Mouse (Mus musculus) lung, embryonic 16.5 days (tissue): ENCODE results near the gene Aplp1. TPM values are rescaled to one million over a fixed set of nuclear protein-coding genes. Genes with fewer than 3 reads are reported as not detected.
A peak's percentile ranks its signal among the peaks of the same experiment; 100 is the strongest.
"Not testable (repeated sequence)": the region's sequence is repeated elsewhere in the genome, so short reads cannot be mapped to it uniquely, and the experiment has no call there.

Experiments used
- ATAC-seq: fragments of 200-750 bp; cut with Nextera tagmentation; 2 replicates; pipeline ENCODE4 v1.8.0; 2017; ENCODE audit warnings: low read depth, mild to moderate bottlenecking, moderate library complexity
- H3K27ac ChIP-seq: fragments of 300-500 bp; sonication (generic); 2 replicates; pipeline ENCODE4 v1.5.1; 2014; ENCODE audit warnings: mild to moderate bottlenecking, control low read depth, low read length
- H3K27me3 ChIP-seq: fragments of 300-500 bp; sonication (generic); 2 replicates; pipeline ENCODE4 v1.6.1; 2014; ENCODE audit warnings: low read depth, low read length, mixed read lengths; ENCODE audit not compliant: control insufficient read depth, insufficient read depth
- H3K36me3 ChIP-seq: fragments of 300-500 bp; sonication (generic); 2 replicates; pipeline ENCODE4 v1.6.1; 2014; ENCODE audit warnings: low read length; ENCODE audit not compliant: control insufficient read depth, insufficient read depth
- H3K4me1 ChIP-seq: fragments of 300-500 bp; sonication (generic); replicated peaks from 2 replicates; pipeline ENCODE4 v1.6.1; 2014; ENCODE audit warnings: low read length, mixed read lengths; ENCODE audit not compliant: control insufficient read depth, insufficient read depth
- H3K4me2 ChIP-seq: fragments of 300-500 bp; sonication (generic); 2 replicates; pipeline ENCODE4 v1.6.1; 2014; ENCODE audit warnings: low read depth, low read length, control low read depth
- H3K4me3 ChIP-seq: fragments of 300-500 bp; sonication (generic); 2 replicates; pipeline ENCODE4 v1.5.1; 2014; ENCODE audit warnings: mild to moderate bottlenecking, low read length, control low read depth
- H3K9ac ChIP-seq: fragments of 300-500 bp; sonication (generic); 2 replicates; pipeline ENCODE4 v1.6.1; 2014; ENCODE audit warnings: low read length, control low read depth
- H3K9me3 ChIP-seq: fragments of 300-500 bp; sonication (generic); 2 replicates; pipeline ENCODE4 v1.6.1; 2016; ENCODE audit warnings: low read length; ENCODE audit not compliant: control insufficient read depth
- whole genome bisulfite sequencing: fragments of 180-500 bp; shearing (Covaris S2); extraction: QIAGEN DNeasy Blood & Tissue Kit; methylation state at CpG from one replicate; pipeline ENCODE4 v1.1.7; 2014; 5-methylcytosine and 5-hydroxymethylcytosine counted together
- polyA plus RNA-seq: library from polyadenylated mRNA; unstranded; fragments of >200 nt; fragmentation: Nextera tagmentation; extraction: Ambion mirVana; gene quantifications from 2 replicates; pipeline ENCODE4 v1.2.1, GENCODE M21; 2015

Gene Aplp1
- 20.4 and 22.3 TPM in 2 replicates for polyA plus RNA-seq

DNA sequence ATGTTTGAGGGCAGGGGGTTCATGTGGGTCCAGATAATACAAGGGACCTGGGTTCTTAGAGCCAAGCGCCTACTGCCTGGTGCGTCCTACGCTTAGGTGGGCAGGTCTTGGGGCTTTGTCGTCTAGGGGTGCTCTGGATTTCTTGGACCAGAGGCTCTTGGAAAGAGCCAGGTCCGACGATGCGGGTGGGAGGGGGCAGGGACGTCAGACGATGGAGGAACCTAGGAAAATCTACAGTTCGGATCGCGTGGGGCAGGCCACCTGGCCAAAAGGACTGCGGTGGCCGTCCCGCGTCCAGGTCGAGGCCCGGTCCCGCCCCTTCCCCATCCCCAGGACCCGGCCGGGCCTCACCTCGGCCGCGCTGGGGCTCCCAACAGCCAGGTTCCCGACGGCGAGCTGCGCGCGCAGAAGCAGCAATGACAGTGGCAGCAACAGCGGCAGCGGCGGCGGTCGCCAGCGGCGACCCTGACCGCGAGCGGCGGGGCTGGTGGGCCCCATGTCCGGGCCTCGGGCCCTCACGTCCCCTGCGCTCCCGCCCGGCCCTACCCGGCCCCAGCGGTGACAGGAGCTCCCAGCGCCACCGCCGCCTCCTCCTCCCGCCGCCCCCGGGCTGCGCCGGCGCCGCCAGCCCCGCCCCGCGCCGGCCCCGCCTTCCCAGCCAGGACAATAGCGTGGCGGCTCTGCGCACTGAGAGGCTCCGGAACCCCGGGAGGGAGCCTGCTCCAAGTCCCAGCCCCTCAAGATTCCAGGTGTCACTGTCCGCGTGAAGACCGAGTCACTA, at the start of gene Aplp1:
Gene Aplp1, minus strand, starts transcription at position 565 of the 781 bp plus-strand sequence.
- Histone ChIP-seq H3K4me1 (peaks cover 15% of the 10 kb centered on the region), H3K4me2 (peak within 1 kb of the TSS; percentile 92), H3K27me3 (0 out of 2 replicates have a peak, but pooled peaks cover 9% of the 10 kb centered on the region), H3K27ac (no peak within 1 kb of the TSS), H3K4me3 (peak within 1 kb of the TSS; percentile 70), H3K9ac (peak within 1 kb of the TSS; percentile 69), H3K9me3 (peaks cover 4% of the 10 kb centered on the region; the same call in 1 of the 2 replicates), H3K36me3 (no peaks in the 10 kb centered on the region)
- peak; percentile 85 for ATAC-seq
- under 1% methylated on average over 49 of the region's 72 CpGs for WGBS

DNA sequence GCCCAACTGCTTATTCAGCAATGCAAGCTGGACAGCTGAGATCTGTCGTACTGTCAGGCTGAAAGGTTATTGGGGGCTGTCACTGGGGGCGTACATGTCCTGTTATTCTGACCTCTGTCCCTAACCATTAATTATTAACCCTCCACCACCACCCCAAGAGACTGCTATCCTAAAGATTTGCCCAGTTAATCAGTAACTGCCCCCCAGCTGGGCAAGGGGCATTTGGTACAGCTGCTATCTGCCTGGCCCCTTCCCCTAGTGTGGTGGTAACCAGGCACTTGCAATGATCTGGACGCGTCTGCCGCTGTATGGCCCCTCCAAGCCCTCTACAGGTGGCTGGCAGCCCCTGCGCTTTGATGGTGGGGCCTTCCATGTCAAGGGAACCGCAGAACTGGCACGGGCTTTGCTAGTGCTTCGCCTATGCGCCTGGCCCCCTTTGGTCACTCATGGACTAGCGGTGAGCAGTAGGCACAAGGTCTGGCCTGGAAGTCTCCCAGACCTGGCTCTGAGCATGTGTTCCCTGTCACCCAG, 48.1 kb upstream of the Aplp1 start, which contains the start of gene Prodh2:
Gene Prodh2, plus strand, starts transcription at position 222 of the 531 bp plus-strand sequence.
- no peaks in the 10 kb centered on the region for H3K9me3 ChIP-seq
- no peak within 1 kb of the TSS for H3K4me2 ChIP-seq
- WGBS: 47% methylated on average over 11 of the region's 11 CpGs
- no peak for ATAC-seq
- H3K36me3 ChIP-seq: no peaks in the 10 kb centered on the region
- H3K9ac ChIP-seq: no peak within 1 kb of the TSS
- H3K4me3 ChIP-seq: no peak within 1 kb of the TSS
- H3K27me3 ChIP-seq: no peaks in the 10 kb centered on the region
- H3K4me1 ChIP-seq: no peaks in the 10 kb centered on the region
- no peak within 1 kb of the TSS for H3K27ac ChIP-seq

DNA sequence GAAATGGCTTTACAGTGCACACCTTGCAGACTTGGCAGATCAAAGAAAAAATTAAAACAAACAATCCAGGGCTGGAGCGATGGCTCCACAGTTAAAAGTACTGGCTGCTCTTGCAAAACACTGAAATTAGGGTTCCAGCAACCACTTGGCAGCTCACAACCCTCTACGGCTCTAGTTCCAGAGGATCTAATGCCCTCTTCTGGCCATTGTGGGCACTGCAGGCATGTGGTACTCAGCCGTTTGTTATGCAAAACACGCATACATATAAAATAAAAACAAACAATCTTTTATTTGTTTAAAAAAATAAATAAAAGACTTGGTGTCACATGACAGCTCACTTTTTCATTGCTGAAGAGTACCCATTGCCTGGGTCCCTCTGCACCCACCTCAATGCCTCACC, 47.4 kb upstream of the Aplp1 start:
- Histone ChIP-seq H3K27ac (no peak overlapping the region), H3K4me3 (no peak overlapping the region), H3K9ac (no peak overlapping the region), H3K36me3 (no peaks in the 10 kb centered on the region), H3K27me3 (no peaks in the 10 kb centered on the region), H3K4me2 (no peak overlapping the region), H3K9me3 (no peaks in the 10 kb centered on the region), H3K4me1 (no peaks in the 10 kb centered on the region)
- ATAC-seq: 0 out of 2 replicates have a peak, but pooled peaks have one; percentile 15
- WGBS: 15% methylated on average over 4 of the region's 4 CpGs

DNA sequence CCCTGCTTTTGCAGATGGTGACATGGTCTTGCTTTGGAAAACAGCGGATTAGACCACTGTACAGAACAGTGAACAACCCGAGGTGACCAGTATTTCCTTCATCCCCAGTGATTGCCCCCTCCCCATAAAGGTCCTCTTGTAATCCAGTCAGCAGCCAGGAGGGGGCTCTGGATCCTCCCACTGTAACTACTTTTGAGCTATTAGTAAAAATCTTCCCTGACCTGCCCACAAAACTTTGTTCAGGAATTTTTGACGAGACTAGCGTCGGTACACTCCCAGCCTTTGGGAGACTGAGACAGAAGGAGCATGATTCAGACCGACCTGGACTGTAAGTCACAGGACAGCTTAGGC, 45.6 kb upstream of the Aplp1 start:
- no peak for ATAC-seq

DNA sequence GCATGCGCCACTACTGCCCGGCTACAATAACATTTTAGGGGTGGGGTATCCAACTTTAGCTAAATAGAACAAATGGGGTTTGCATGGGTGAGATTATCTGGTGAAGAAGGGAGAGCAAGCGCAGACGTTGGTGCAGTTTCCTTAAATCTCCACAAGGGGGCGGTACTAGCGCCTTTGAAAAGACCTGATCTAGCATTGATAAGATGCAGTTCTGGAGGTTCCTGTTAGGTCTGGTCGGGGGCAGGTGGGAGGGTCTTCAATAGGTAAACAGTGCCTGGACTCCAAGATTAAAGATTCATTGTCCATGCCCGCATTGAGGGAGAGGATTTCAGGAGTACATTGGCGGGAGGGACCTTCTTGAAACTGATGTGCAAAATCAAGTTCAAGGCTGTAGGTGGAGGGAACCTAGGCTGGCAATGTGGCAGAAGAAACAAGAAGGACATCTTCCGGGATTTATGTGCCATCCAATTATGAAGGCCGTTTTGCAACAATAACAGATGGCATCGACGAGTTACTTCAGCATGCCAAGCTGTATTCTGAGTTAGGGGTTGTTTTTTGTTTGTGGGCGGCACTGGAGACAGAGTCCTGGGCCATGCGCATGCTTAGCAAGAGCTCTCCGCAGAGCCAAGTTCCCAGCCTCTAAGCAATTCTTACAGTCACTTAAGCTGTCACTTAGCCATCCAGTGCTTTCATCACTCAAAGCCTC, 45.1 kb upstream of the Aplp1 start:
- no peak overlapping the region for H3K4me3 ChIP-seq
- H3K9me3 ChIP-seq: no peaks in the 10 kb centered on the region
- ATAC-seq: no peak
- H3K36me3 ChIP-seq: no peaks in the 10 kb centered on the region
- H3K27me3 ChIP-seq: no peaks in the 10 kb centered on the region
- no peak overlapping the region for H3K4me2 ChIP-seq
- H3K9ac ChIP-seq: no peak overlapping the region
- H3K27ac ChIP-seq: no peak overlapping the region
- WGBS: 34% methylated on average over 16 of the region's 16 CpGs
- no peaks in the 10 kb centered on the region for H3K4me1 ChIP-seq

More for the DNA sequence above, 45.6 kb upstream of the Aplp1 start:
- Histone ChIP-seq H3K9me3 (no peaks in the 10 kb centered on the region), H3K36me3 (no peaks in the 10 kb centered on the region), H3K4me1 (no peaks in the 10 kb centered on the region), H3K4me2 (no peak overlapping the region), H3K4me3 (no peak overlapping the region), H3K27me3 (no peaks in the 10 kb centered on the region), H3K27ac (no peak overlapping the region), H3K9ac (no peak overlapping the region)
- WGBS: 14% methylated on average over 6 of the region's 6 CpGs

DNA sequence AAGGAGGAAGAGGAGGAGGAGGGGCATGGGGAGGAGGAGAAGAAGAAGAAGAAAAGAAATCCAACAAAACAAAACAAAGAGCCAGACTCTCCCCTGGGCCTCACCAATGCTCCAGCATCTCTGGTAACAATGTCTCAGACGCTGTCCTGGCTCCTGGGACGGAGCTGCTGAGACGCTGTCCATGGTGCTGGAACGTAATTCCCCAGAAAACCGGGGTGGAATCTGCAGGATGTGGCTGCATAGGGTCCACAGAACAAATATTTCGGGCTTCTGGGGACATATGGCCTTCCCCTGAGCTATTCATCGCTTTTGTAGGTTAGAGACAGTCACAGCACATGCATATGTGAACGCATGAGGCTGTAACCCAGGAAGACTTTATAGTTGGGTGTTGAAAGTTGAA, 38.9 kb upstream of the Aplp1 start:
- no peak overlapping the region for H3K9ac ChIP-seq
- no peaks in the 10 kb centered on the region for H3K27me3 ChIP-seq
- no peaks in the 10 kb centered on the region for H3K4me1 ChIP-seq
- no peak overlapping the region for H3K4me2 ChIP-seq
- H3K9me3 ChIP-seq: no peaks in the 10 kb centered on the region
- H3K27ac ChIP-seq: no peak overlapping the region
- H3K36me3 ChIP-seq: no peaks in the 10 kb centered on the region
- H3K4me3 ChIP-seq: no peak overlapping the region
- WGBS: 15% methylated on average over 8 of the region's 8 CpGs
- no peak for ATAC-seq

DNA sequence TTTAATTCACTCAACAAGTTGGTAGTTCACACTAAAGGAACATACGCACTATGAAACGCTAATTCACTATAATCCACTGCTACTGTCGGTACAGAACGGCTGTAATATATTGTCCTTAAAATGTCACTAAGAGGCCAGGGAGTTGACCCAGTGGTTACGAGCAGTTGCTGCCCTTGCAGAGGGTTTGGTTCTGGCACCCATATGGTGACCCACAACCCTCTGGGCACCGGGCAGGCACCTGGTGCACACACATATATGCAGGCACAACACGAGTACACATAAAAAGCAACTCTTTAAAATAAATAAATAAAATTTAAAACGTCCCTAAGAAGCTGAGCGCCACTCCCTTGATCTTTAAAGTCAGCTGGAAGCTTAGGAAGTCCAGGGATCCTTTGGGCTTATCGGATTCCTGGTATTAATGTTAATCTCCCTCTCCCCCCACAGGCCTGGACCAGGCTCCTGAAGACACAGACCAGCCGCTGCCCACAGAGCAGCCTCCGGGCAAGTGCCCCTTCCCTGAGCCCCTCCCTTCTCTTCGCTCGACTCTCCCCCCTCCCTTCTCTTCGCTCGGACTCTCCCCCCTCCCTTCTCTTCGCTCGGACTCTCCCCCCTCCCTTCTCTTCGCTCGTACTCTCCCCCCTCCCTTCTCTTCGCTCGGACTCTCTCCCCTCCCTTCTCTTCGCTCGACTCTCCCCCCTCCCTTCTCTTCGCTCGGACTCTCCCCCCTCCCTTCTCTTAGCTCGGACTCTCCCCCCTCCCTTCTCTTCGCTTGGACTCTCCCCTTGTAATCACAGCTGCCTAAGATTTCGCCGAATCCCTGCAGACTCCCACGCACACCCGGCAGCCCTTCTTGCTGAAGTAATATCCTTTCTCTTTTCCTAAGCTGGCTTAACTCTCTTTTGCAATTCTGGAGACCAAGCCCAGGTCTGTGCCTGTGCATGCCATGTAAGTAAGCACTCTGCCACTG, 32.4 kb upstream of the Aplp1 start:
- 7% methylated on average over 31 of the region's 32 CpGs for WGBS
- Histone ChIP-seq H3K4me3 (peak overlapping the region; percentile 23), H3K27me3 (no peaks in the 10 kb centered on the region), H3K9ac (no peak overlapping the region), H3K4me1 (no peaks in the 10 kb centered on the region), H3K9me3 (no peaks in the 10 kb centered on the region), H3K27ac (no peak overlapping the region), H3K36me3 (no peaks in the 10 kb centered on the region), H3K4me2 (peak overlapping the region; percentile 42)
- ATAC-seq: no peak

DNA sequence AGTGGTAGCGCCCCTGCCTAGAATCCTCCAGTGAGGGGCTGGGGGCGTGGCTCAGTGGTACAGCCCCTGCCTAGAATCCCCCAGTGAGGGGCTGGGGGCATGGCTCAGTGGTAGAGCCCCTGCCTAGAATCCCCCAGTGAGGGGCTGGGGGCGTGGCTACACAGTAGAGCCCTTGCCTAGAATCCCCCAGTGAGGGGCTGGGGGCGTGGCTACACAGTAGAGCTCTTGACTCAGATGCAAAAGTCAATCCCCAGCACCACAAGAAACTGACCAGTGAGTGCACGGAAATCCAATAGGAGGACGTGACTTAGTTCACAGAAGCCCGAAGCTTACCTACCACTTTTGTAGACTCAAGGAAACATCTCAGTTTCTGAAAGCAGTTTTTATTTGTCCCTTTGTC, 30.8 kb upstream of the Aplp1 start:
- WGBS: 77% methylated on average over 7 of the region's 7 CpGs
- H3K4me1 ChIP-seq: not testable (repeated sequence)

More for the DNA sequence above, 30.8 kb upstream of the Aplp1 start:
- ATAC-seq, H3K27ac ChIP-seq, H3K9ac ChIP-seq, H3K4me2 ChIP-seq, H3K9me3 ChIP-seq, H3K4me3 ChIP-seq, H3K27me3 ChIP-seq, H3K36me3 ChIP-seq: not testable (repeated sequence)
